Mouse (Mus musculus): Measurements from ENCODE around the gene Col20a1.

DNA sequence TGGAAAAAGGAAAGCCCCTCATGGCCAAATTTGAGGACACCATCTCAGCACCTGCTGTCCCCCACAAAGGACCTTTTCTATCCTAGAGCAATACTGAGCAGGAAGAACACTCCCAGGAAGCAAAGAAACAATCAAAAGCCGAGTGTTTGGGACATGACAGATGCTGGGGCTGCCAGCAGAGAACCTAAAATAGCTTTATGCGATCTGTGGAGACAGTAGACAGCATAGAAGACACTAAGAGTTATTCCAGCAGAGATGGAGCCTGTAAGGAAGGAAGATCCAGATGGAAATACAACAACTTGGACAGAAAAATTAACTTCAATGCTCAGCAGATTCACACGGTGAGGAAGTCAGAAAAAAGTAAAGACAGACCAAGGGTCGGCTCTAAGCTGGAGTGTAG is 79.5 kb downstream of the Col20a1 start:
- TF ChIP-seq POU5F1 (IDR thresholded peaks at IDR 0.05; ENCODE audit: borderline replicate concordance, low read length) = no peak
- TF ChIP-seq CTCF (conservative IDR thresholded peaks at IDR 0.05; ENCODE audit: low read length) = no peak
- no peak for TF ChIP-seq NANOG (IDR thresholded peaks at IDR 0.05; ENCODE audit: borderline replicate concordance, low read length)

Data from E14TG2a.4 (cell line).